Mouse (Mus musculus) kidney, adult 10 weeks (tissue): ENCODE measurements around the gene Smug1. TPM values are rescaled to one million over a fixed set of nuclear protein-coding genes. Genes with fewer than 3 reads are reported as not detected.

Source experiments
- polyA plus RNA-seq: library from polyadenylated mRNA; stranded (reverse); fragments of 350-450 nt; fragmentation: Illumina TruSeq; extraction: RNeasy Lipid Tissue Mini Kit (QIAGEN cat#74804); gene quantifications from one replicate; pipeline ENCODE4 v1.2.3, GENCODE M21; 2014; ENCODE audit warnings: low read depth, low replicate concordance

Gene Smug1
- 12.2 TPM for polyA plus RNA-seq

DNA sequence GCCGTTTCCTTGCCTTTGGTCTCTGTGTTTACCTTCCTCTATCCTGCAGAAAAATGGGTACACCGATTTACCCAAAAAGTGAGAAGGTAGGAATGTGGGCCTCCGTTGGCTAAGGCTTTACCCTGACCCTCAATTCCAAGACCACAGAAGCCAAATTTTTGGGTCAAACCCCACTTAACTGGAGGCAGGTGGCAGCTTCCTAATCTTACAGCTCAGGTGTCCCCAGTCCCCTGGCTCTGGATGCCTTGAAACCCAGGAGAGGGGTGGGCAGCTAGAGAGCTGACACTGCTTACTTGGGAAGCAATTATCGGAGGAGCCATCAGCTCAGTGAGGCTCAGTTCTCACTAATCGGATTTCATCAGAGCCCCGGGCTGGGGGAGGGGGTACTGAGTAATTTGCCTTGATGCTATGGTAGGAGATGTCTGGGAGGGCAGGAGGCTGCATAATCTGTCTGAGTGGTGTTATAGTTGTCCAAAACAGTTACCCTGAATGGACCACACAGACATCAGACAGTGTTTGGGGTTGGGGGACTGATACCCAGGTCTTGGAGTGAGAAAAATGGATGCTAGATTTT lies at the start of gene Smug1:
Smug1 (minus strand) TSS at position 51 of the 574 bp plus-strand sequence.

Other genes with a start within 250 kb of the Smug1 start
- gene Hoxc13, start 246.0 kb downstream of the Smug1 start, polyA plus RNA-seq = not detected
- not detected for gene Hoxc12, start 230.3 kb downstream of the Smug1 start, polyA plus RNA-seq
- not detected for gene Hoxc11, start 212.7 kb downstream of the Smug1 start, polyA plus RNA-seq
- gene Hoxc10, start 200.3 kb downstream of the Smug1 start, polyA plus RNA-seq = 32.6 TPM
- gene Hoxc5, start 199.6 kb downstream of the Smug1 start, polyA plus RNA-seq = 1.3 TPM
- 2.9 TPM for gene Hoxc9, start 190.7 kb downstream of the Smug1 start, polyA plus RNA-seq
- gene Hoxc8, start 176.5 kb downstream of the Smug1 start, polyA plus RNA-seq = 7.4 TPM
- 17.0 TPM for gene Hoxc6, start 168.8 kb downstream of the Smug1 start, polyA plus RNA-seq
- gene Hoxc4, start 148.2 kb downstream of the Smug1 start, polyA plus RNA-seq = 2.9 TPM
- 113 TPM for gene Cbx5, start 72.7 kb upstream of the Smug1 start, polyA plus RNA-seq
- 258 TPM for gene Hnrnpa1, start 73.3 kb upstream of the Smug1 start, polyA plus RNA-seq
- gene Nfe2, start 91.3 kb upstream of the Smug1 start, polyA plus RNA-seq = not detected
- gene Copz1, start 105.6 kb upstream of the Smug1 start, polyA plus RNA-seq = 90.8 TPM
- gene Gpr84, start 143.5 kb upstream of the Smug1 start, polyA plus RNA-seq = not detected
- gene Zfp385a, start 173.0 kb upstream of the Smug1 start, polyA plus RNA-seq = not detected
- 0.12 TPM for gene Itga5, start 199.7 kb upstream of the Smug1 start, polyA plus RNA-seq